Mouse (Mus musculus) forebrain, embryonic 14.5 days (tissue): ENCODE measurements around the gene Ecm1. TPM values are rescaled to one million over a fixed set of nuclear protein-coding genes. Genes with fewer than 3 reads are reported as not detected.

ENCODE experiments used
- ATAC-seq: fragments of 200-750 bp; cut with Nextera tagmentation; 2 replicates; pipeline ENCODE4 v1.8.0; 2017; ENCODE audit warnings: mild to moderate bottlenecking, moderate library complexity
- DNase-seq: peaks from one replicate; pipeline ENCODE4 v3.0.0-alpha.2; 2015; ENCODE audit warnings: low spot score
- H3K27ac ChIP-seq: fragments of 300-500 bp; sonication (generic); 2 replicates; pipeline ENCODE4 v1.5.1; 2014; ENCODE audit warnings: low read depth, mild to moderate bottlenecking, control low read depth, low read length, moderate library complexity
- H3K27me3 ChIP-seq: fragments of 300-500 bp; sonication (generic); replicated peaks from 2 replicates; pipeline ENCODE4 v1.6.1; 2014; ENCODE audit warnings: low read length, control low read depth, mixed read lengths; ENCODE audit not compliant: control insufficient read depth, insufficient read depth
- H3K36me3 ChIP-seq: fragments of 300-500 bp; sonication (generic); 2 replicates; pipeline ENCODE4 v1.6.1; 2014; ENCODE audit warnings: low read length, control low read depth; ENCODE audit not compliant: control insufficient read depth, insufficient read depth
- H3K4me1 ChIP-seq: fragments of 300-500 bp; sonication (generic); 2 replicates; pipeline ENCODE4 v1.6.1; 2014; ENCODE audit warnings: antibody characterized with exemption, low read length, control low read depth; ENCODE audit not compliant: control insufficient read depth, insufficient read depth
- H3K4me2 ChIP-seq: fragments of 300-500 bp; sonication (generic); 2 replicates; pipeline ENCODE4 v1.6.1; 2014; ENCODE audit warnings: mild to moderate bottlenecking, control low read depth, low read length
- H3K4me3 ChIP-seq: fragments of 300-500 bp; sonication (generic); 2 replicates; pipeline ENCODE4 v1.5.1; 2014; ENCODE audit warnings: low read depth, low read length, control low read depth
- H3K9ac ChIP-seq: fragments of 300-500 bp; sonication (generic); 2 replicates; pipeline ENCODE4 v1.6.1; 2014; ENCODE audit warnings: mild to moderate bottlenecking, low read length, control low read depth, moderate library complexity
- H3K9me3 ChIP-seq: fragments of 300-500 bp; sonication (generic); replicated peaks from 2 replicates; pipeline ENCODE4 v1.6.1; 2016; ENCODE audit warnings: low read length, control low read depth, mixed read lengths; ENCODE audit not compliant: control insufficient read depth
- WGBS: fragments of 180-500 bp; shearing (Covaris S2); extraction: QIAGEN DNeasy Blood & Tissue Kit; methylation state at CpG from one replicate; pipeline ENCODE4 v1.1.7; 2014; 5-methylcytosine and 5-hydroxymethylcytosine counted together
- polyA plus RNA-seq: library from polyadenylated mRNA; unstranded; fragments of >200 nt; fragmentation: Nextera tagmentation; extraction: Ambion mirVana; gene quantifications from 2 replicates; pipeline ENCODE4 v1.2.1, GENCODE M21; 2014

Ecm1 gene
- 6.6 and 9.0 TPM in 2 replicates for polyA plus RNA-seq

DNA sequence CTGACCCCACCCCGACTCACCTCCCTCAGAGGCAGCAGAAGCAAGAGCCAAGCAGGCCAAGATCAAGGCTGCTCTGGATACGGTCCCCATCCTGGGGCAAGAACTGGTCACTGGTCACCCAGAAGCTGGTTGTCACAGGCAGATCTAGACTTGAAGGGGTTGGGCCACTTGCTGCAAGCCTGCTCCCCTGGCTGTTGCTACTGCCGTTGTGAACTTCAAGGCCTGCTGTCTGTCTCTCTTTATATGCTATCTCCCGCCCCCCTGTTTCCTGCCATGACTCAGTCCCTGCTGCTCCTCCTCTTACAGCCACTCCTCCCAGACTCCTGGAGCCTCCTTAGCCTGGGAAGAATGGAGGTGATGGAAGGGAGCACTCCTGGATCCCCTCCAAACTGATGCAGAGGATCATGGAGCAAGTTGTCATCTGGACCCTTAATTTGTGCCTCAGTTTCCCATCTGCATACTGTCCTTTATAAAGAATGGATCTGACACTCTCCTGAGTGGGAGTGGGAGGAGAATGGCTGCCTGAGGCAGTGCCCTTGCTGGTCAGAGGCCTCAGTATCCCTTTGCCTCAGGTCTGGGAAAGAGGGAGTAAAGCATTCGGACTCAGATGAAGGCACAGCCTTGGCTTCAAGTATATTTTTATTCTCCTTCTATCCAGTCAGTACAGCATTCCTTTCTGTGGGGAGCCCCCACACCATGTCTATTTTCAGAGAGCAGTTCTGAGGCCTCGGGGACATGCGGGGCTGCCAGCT lies at the start of gene Ecm1:
TSS of gene Ecm1 (minus strand) at position 217 of the 752 bp plus-strand sequence.
- no peak for ATAC-seq
- peaks cover 57% of the 10 kb centered on the region for H3K36me3 ChIP-seq
- H3K27me3 ChIP-seq = no peaks in the 10 kb centered on the region

GRCm38 (mm10) chr3:95785501-95785900 lies 46.1 kb upstream of the Ecm1 start:
- H3K4me3 ChIP-seq = no peak overlapping the region
- 91% methylated on average over 4 of the region's 4 CpGs for WGBS

More for the DNA sequence above, at the start of gene Ecm1:
- Histone ChIP-seq H3K9ac (no peak within 1 kb of the TSS), H3K9me3 (no peaks in the 10 kb centered on the region), H3K4me1 (no peaks in the 10 kb centered on the region), H3K4me3 (no peak within 1 kb of the TSS), H3K4me2 (no peak within 1 kb of the TSS), H3K27ac (no peak within 1 kb of the TSS)
- WGBS = 84% methylated on average over 7 of the region's 7 CpGs
- DNase-seq = no peak

GRCm38 (mm10) chr3:95771985-95772384 lies 32.6 kb upstream of the Ecm1 start:
- ATAC-seq (no peak), DNase-seq (peak; percentile 23)
- Histone ChIP-seq H3K9ac (no peak overlapping the region), H3K27me3 (no peaks in the 10 kb centered on the region), H3K36me3 (peaks cover 74% of the 10 kb centered on the region), H3K27ac (no peak overlapping the region), H3K4me1 (no peaks in the 10 kb centered on the region), H3K4me2 (no peak overlapping the region), H3K9me3 (no peaks in the 10 kb centered on the region), H3K4me3 (no peak overlapping the region)

More at GRCm38 (mm10) chr3:95785501-95785900, 46.1 kb upstream of the Ecm1 start:
- DNase-seq (no peak), ATAC-seq (no peak)
- Histone ChIP-seq H3K27me3 (no peaks in the 10 kb centered on the region), H3K4me2 (no peak overlapping the region), H3K4me1 (no peaks in the 10 kb centered on the region), H3K27ac (no peak overlapping the region), H3K9ac (no peak overlapping the region), H3K9me3 (no peaks in the 10 kb centered on the region), H3K36me3 (peaks cover 66% of the 10 kb centered on the region)

GRCm38 (mm10) chr3:95765534-95765933 lies 26.2 kb upstream of the Ecm1 start:
- Histone ChIP-seq H3K36me3 (peaks cover 54% of the 10 kb centered on the region), H3K27me3 (no peaks in the 10 kb centered on the region), H3K9ac (no peak overlapping the region), H3K4me1 (no peaks in the 10 kb centered on the region), H3K4me2 (no peak overlapping the region), H3K27ac (no peak overlapping the region), H3K9me3 (no peaks in the 10 kb centered on the region), H3K4me3 (no peak overlapping the region)
- no peak for DNase-seq
- 96% methylated on average over 10 of the region's 10 CpGs for whole genome bisulfite sequencing
- ATAC-seq = no peak

- no peak for ATAC-seq
- H3K9ac ChIP-seq = no peak overlapping the region
- H3K36me3 ChIP-seq = peaks cover 51% of the 10 kb centered on the region
Observed at GRCm38 (mm10) chr3:95763811-95764210, 24.4 kb upstream of the Ecm1 start.

DNA sequence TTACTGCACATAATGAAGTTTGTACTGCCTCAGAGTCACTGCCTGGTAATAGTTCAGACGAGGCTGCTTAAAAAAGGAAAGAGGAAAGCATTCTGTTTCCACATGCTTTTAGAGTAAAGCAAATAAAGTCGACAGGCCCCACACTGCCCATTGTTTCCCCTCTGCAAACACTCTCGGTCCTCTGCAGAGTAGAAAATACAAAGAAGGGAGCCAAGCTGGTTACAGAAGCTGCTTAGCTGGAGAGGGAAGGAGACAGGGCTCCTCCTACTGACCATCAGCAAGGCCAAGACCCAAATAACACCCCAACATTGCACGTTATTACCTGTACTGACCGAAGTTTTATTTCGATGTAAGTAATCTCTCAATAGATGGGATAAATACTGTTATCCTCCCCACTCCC lies 23.6 kb upstream of the Ecm1 start:
- no peaks in the 10 kb centered on the region for H3K27me3 ChIP-seq
- H3K36me3 ChIP-seq = peaks cover 44% of the 10 kb centered on the region
- ATAC-seq = no peak
- H3K4me1 ChIP-seq = no peaks in the 10 kb centered on the region
- H3K9ac ChIP-seq = no peak overlapping the region
- no peaks in the 10 kb centered on the region for H3K9me3 ChIP-seq
- no peak overlapping the region for H3K4me3 ChIP-seq
- DNase-seq = no peak
- no peak overlapping the region for H3K27ac ChIP-seq
- WGBS = 48% methylated on average over 6 of the region's 6 CpGs
- H3K4me2 ChIP-seq = no peak overlapping the region

More at GRCm38 (mm10) chr3:95763811-95764210, 24.4 kb upstream of the Ecm1 start:
- no peaks in the 10 kb centered on the region for H3K9me3 ChIP-seq
- DNase-seq = no peak
- H3K4me2 ChIP-seq = no peak overlapping the region
- WGBS = 86% methylated on average over 10 of the region's 10 CpGs
- no peaks in the 10 kb centered on the region for H3K4me1 ChIP-seq
- H3K27ac ChIP-seq = no peak overlapping the region
- no peaks in the 10 kb centered on the region for H3K27me3 ChIP-seq
- H3K4me3 ChIP-seq = no peak overlapping the region

DNA sequence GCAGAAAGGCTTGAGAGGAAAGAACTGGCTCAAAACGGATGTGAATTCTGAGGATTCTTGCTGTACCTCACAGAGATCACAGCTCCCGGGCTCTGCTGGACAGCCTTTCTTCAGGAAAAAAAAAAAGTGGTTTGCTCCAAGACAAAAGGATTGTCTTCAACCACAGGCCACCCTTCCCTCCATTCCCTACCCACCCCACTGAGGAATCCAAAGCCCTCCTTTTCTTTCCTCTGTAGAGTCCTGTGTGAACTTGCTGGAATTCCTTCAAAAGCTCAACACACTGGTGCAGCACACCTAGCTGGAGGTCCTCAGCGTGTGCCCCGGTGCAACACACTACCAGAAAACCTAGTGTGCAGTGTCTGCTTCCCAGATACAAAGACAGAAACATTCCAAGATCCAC lies 22.4 kb upstream of the Ecm1 start:
- H3K36me3 ChIP-seq = peaks cover 38% of the 10 kb centered on the region
- no peak overlapping the region for H3K4me3 ChIP-seq
- H3K27me3 ChIP-seq = no peaks in the 10 kb centered on the region
- H3K9me3 ChIP-seq = no peaks in the 10 kb centered on the region
- H3K9ac ChIP-seq = no peak overlapping the region
- no peak overlapping the region for H3K27ac ChIP-seq
- ATAC-seq (no peak), DNase-seq (no peak)
- 74% methylated on average over 4 of the region's 4 CpGs for WGBS
- no peak overlapping the region for H3K4me2 ChIP-seq
- H3K4me1 ChIP-seq = no peaks in the 10 kb centered on the region

DNA sequence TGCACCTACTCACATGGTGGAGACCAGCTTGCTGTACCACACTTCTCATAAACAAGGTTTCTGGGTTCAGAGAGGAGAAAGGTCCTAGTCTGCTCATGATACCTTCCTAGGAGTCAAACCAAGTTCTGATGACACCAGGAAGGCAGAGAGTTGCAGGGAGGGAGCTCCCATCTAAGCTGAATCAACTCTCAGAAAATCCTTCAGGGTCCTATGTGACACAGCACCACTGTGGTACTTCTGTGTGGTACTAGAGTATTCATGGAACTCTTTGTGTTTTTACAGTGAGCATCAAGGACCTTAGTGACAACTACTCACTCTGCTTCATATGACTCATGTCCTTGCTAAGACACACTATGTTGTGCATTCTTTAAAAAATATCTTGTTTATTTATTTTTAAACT lies 21.3 kb upstream of the Ecm1 start:
- Histone ChIP-seq H3K4me2 (no peak overlapping the region), H3K27me3 (no peaks in the 10 kb centered on the region), H3K9ac (no peak overlapping the region), H3K9me3 (no peaks in the 10 kb centered on the region), H3K4me1 (no peaks in the 10 kb centered on the region), H3K27ac (no peak overlapping the region), H3K36me3 (peaks cover 27% of the 10 kb centered on the region), H3K4me3 (no peak overlapping the region)
- DNase-seq (no peak), ATAC-seq (no peak)

DNA sequence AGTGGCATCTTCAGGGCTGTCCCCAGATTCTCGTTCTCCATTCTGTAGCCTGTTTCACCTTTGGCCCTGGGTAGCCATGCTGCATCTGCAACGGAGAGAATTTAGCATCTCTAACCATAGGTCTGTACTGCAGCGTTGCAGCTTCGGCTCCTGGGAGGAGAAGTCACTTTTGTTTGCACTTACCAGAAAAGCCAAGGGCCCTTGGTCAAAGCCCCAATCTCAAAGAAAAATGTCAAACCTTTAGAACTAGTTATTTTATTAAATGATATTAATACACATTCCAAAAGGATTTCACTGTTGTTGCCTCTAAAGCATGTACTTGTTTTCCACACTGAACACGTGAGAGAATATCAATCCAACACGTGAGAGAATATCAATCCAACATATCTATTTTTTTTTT lies 20.7 kb upstream of the Ecm1 start, which contains the start of gene Tars2:
TSS of gene Tars2 (minus strand) at position 101 of the 400 bp plus-strand sequence.
- Histone ChIP-seq H3K9ac (no peak within 1 kb of the TSS), H3K27ac (no peak within 1 kb of the TSS), H3K4me1 (no peaks in the 10 kb centered on the region), H3K4me3 (no peak within 1 kb of the TSS), H3K36me3 (peaks cover 21% of the 10 kb centered on the region), H3K27me3 (no peaks in the 10 kb centered on the region), H3K4me2 (no peak within 1 kb of the TSS), H3K9me3 (no peaks in the 10 kb centered on the region)
- ATAC-seq (no peak), DNase-seq (no peak)
- WGBS = 90% methylated on average over 6 of the region's 6 CpGs
